Mouse (Mus musculus) skeletal muscle tissue, adult 2 months (tissue): ENCODE data around the gene Nol7.

Experiments used
- DNase-seq: peaks from one replicate; pipeline ENCODE4 v3.0.0-alpha.2; 2012; ENCODE audit warnings: low read depth, low spot score

The Nol7 gene

GRCm38 (mm10) chr13:43428436-43428835 is 30.2 kb downstream of the Nol7 start:
- DNase-seq, result no peak

GRCm38 (mm10) chr13:43433395-43433794 is 35.2 kb downstream of the Nol7 start:
- no peak for DNase-seq

DNA sequence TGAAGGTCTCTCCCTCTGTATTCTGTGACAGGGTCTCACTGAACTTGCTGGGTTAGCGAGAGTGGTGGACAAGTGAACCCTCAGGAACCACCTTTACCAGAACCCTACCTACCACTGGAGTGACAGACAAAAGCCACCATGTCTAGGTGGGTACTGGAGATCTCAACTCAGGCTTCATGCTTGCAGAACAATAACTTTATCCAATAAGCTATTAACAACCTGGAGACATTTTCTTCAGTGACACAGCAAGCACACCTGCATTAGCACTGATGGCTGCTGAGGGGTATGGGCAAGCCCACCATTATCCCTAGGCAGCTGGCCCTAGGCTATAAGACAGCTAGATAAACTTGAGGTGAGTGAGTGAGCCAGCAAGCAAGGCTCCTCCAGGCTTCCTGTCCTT is 42.2 kb downstream of the Nol7 start:
- DNase-seq, result no peak

DNA sequence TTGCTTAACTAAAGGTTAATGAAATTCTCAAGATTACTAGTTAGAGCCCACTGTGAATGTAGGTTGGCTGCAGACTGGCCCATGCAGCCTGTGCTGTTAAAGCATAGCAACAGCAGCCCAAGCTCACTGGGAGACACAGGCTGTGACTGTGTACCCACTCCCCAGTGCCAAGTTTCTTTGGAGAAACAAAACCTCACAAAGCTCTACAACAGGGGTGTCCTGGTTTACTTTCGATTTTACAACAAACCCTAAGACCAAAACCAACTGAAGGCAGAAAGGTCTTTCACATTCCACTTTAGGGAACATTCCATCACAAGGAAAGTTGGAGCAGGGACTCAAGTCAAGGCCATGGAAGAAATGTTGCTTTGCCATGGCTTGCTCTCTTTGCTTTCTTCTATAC is 44.4 kb downstream of the Nol7 start:
- DNase-seq, result no peak

DNA sequence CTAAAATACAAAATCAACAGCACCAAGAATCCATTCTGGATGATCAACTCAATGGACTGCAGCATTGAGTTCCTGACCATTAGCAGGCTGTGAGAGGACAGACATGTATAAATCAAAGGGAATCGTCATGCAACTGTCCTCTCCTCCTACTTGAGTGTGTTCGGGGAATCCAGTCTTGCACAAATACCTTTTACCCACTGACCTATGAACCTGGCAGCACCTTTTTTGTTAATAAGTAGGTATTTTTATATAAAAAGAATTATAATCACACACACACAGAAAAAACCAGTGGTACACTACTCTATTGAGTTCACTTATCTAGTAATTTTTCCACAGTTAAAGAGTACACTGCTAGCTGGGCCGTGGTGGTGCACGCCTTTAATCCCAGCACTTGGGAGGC is 45.5 kb downstream of the Nol7 start:
- DNase-seq, result no peak

- no peak for DNase-seq
Measured at GRCm38 (mm10) chr13:43444717-43445116, 46.5 kb downstream of the Nol7 start.

- DNase-seq, result no peak
Measured at GRCm38 (mm10) chr13:43445754-43446153, 47.6 kb downstream of the Nol7 start.

DNA sequence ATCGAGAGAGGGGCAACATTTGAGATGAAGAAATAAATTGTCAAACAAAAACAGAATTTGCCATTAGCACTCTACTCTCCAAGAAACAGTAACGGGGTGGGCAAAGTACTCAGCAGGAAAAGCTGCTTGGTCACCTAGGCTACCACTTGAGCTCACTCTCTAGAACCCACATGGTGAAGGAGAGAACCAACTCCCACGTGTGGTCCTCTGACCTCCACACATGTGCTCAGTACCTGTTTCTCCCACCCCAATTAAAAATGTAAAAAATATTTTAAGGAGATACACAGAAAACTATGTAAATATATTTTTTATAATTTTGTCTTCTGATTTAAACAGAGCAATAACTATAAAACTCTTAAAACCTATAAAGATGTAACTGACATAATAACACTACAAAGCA is 49.5 kb downstream of the Nol7 start:
- DNase-seq, result no peak

- no peak for DNase-seq
Measured at GRCm38 (mm10) chr13:43450686-43451085, 52.5 kb downstream of the Nol7 start.

- no peak for DNase-seq
Measured at GRCm38 (mm10) chr13:43452177-43452576, 54.0 kb downstream of the Nol7 start.

GRCm38 (mm10) chr13:43452843-43453605 is 54.8 kb downstream of the Nol7 start:
- DNase-seq, result no peak

GRCm38 (mm10) chr13:43454431-43454830 is 56.2 kb downstream of the Nol7 start:
- DNase-seq, result no peak
